Mouse (Mus musculus) stomach, postnatal 0 days (tissue): ENCODE measurements around the gene Sema3e.

Source experiments
- CTCF ChIP-seq: IDR thresholded peaks from 2 replicates; pipeline ENCODE4 v1.5.1; 2016; ENCODE audit warnings: antibody characterized with exemption, low read depth, mild to moderate bottlenecking, moderate library complexity
- EP300 ChIP-seq: optimal IDR thresholded peaks from 2 replicates; pipeline ENCODE3; 2016; ENCODE audit warnings: antibody characterized with exemption

- TF ChIP-seq EP300 (no peak), CTCF (no peak)
Observed at GRCm38 (mm10) chr5:14062918-14063481, 37.9 kb downstream of the Sema3e start.
